Mouse (Mus musculus) T-cell, adult 2 months (primary cell): Measurements from ENCODE around the gene Krt2.

Source experiments
- DNase-seq: peaks from one replicate; pipeline ENCODE4 v3.0.0; 2022; ENCODE audit warnings: low spot score

Krt2 gene

DNA sequence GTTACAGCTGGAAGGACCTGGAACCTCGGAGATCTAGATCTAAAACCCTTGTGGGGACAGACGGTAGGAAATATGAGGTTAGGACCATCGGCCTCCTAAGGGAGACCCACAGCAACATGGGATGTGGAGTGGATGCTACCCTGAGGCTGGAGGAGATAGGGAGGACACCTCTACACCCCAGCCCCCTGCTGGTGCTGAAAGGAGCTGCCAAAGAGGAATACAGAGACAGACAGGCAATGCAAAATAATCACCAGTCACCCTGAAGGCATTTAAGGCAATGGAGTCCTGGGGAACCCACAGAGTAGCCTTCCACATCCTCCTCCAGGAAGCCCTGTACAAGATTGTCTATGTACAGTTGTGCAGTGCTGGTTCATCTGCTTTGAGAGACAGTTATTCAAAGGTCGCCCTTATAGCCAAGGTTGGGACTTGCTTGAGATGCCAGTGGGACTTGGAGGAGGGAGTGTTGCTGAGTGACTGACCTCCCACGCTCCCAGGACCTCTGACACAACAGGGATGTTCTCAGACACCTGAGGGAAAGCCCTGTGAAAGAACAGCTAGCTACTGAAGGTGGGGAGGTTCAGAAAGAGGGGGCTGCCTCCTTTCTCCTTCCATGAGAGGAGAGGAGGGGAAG, 45.8 kb downstream of the Krt2 start:
- no peak for DNase-seq

GRCm38 (mm10) chr15:101770226-101770625, 47.7 kb downstream of the Krt2 start:
- no peak for DNase-seq
